Mouse (Mus musculus): Measurements from ENCODE around the gene Fam126a.

- no peak for TF ChIP-seq CTCF (IDR thresholded peaks at IDR 0.05; ENCODE audit: extremely low read depth, insufficient read depth, low read length)
- TF ChIP-seq POLR2A (IDR thresholded peaks at IDR 0.05; ENCODE audit: extremely low read depth, insufficient read depth, low read length): no peak
These were observed 35.6 kb downstream of the Fam126a start for GRCm38 (mm10) chr5:23994929-23995328.

Measured in cortical plate, adult 2 months (tissue).